Mouse (Mus musculus) bone marrow macrophage, adult 2 months (primary cell): ENCODE results near the gene 0610030E20Rik.

ENCODE experiments used
- CTCF ChIP-seq: IDR thresholded peaks from 2 replicates; pipeline ENCODE4 v1.5.1; 2012; ENCODE audit warnings: low read depth, mild to moderate bottlenecking, low read length, moderate library complexity
- POLR2A ChIP-seq: IDR thresholded peaks from 2 replicates; pipeline ENCODE4 v1.6.1; 2012; ENCODE audit warnings: mild to moderate bottlenecking, low read depth, low read length, borderline replicate concordance

GRCm38 (mm10) chr6:72361121-72361551 is 14.0 kb downstream of the 0610030E20Rik start:
- TF ChIP-seq CTCF (no peak), POLR2A (no peak)
